Mouse (Mus musculus) ES-Bruce4 (cell line): ENCODE data around the gene RPS10-NUDT3. TPM values are rescaled to one million over a fixed set of nuclear protein-coding genes. Genes with fewer than 3 reads are reported as not detected.

Experiments
- H3K27ac ChIP-seq: 2 replicates; pipeline ENCODE4 v1.5.1; 2012; ENCODE audit warnings: low read length, inconsistent platforms; ENCODE audit not compliant: insufficient read depth
- H3K27me3 ChIP-seq: 2 replicates; pipeline ENCODE4 v1.6.1; 2012; ENCODE audit warnings: mild to moderate bottlenecking, low read length, inconsistent platforms; ENCODE audit not compliant: control insufficient read depth, poor library complexity, insufficient read depth, severe bottlenecking
- H3K36me3 ChIP-seq: 2 replicates; pipeline ENCODE4 v1.6.1; 2012; ENCODE audit warnings: inconsistent platforms, mild to moderate bottlenecking, low read length, moderate library complexity; ENCODE audit not compliant: control insufficient read depth, poor library complexity, insufficient read depth, severe bottlenecking
- H3K4me1 ChIP-seq: one replicate; pipeline ENCODE4 v1.8.1; 2011; ENCODE audit warnings: low read length; ENCODE audit not compliant: control insufficient read depth, insufficient read depth
- H3K4me3 ChIP-seq: 2 replicates; pipeline ENCODE4 v1.5.1; 2011; ENCODE audit warnings: low read depth, mild to moderate bottlenecking, low read length
- H3K9ac ChIP-seq: 2 replicates; pipeline ENCODE4 v1.6.1; 2012; ENCODE audit warnings: low read depth, mild to moderate bottlenecking, inconsistent platforms; ENCODE audit not compliant: poor library complexity, severe bottlenecking
- H3K9me3 ChIP-seq: replicated peaks from 2 replicates; pipeline ENCODE4 v1.6.1; 2012; ENCODE audit warnings: mild to moderate bottlenecking, low read length, inconsistent platforms; ENCODE audit not compliant: control insufficient read depth, poor library complexity, insufficient read depth, severe bottlenecking
- CTCF ChIP-seq: IDR thresholded peaks from one replicate; pipeline ENCODE4 v1.8.1; 2011; ENCODE audit warnings: low read depth, low read length
- EP300 ChIP-seq: IDR thresholded peaks from 2 replicates; pipeline ENCODE4 v1.6.1; 2011; ENCODE audit warnings: low read depth, low read length; ENCODE audit not compliant: insufficient read depth
- POLR2A ChIP-seq: IDR thresholded peaks from one replicate; pipeline ENCODE4 v1.8.1; 2011; ENCODE audit warnings: low read length; ENCODE audit not compliant: insufficient read depth
- polyA plus RNA-seq: library from polyadenylated mRNA; stranded (reverse); fragments of >200 nt; gene quantifications from 2 replicates; pipeline ENCODE4 v1.2.4, GENCODE M21; 2011; ENCODE audit warnings: low read depth; ENCODE audit not compliant: missing spikeins, insufficient read depth, insufficient read length

Gene RPS10-NUDT3
- polyA plus RNA-seq, 1 experiment = not detected

DNA sequence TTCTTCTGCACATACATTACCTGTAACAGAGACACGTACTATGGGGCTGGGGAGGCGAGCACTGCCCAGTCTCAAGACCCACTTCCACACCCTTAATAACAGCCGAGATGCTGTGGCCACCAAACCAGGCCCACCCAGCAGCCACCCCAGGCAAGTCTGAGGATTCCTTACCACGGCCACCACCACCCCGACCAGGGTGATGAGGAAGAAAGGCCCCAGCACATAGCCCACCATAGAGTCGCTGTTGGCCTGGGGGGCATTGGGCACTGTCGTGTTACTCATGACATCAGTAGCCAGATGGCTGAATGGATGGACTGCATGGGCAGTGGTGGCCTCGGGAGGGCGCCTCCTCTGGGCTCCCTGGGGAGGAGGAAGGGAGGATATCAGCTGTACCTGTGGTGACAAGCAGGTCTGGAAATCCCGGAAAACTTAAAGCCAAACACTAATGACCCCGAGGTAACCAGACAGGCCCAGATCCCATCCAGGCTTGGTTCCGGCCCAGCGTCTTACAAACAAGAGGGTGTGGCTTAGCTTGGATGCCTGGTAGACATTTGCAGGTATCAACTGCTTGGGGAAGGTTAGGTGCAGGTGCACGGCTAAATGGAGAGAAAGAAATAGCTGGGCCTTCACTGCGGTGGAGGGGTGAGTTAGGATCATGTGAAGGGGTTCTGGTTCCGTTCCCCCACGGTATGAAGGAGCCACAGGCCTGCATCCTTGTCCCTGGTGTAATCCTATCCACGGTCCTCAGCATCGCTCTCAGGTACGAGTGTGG is 70.4 kb downstream of the RPS10-NUDT3 start:
- no peaks in the 10 kb centered on the region for H3K27me3 ChIP-seq
- peaks cover 18% of the 10 kb centered on the region for H3K36me3 ChIP-seq
- peak overlapping the region; percentile 78 for H3K4me3 ChIP-seq
- no peaks in the 10 kb centered on the region for H3K9me3 ChIP-seq
- peak overlapping the region; percentile 52 for H3K9ac ChIP-seq
- no peaks in the 10 kb centered on the region for H3K4me1 ChIP-seq
- H3K27ac ChIP-seq = peak overlapping the region; percentile 19
- TF ChIP-seq EP300 (no peak), CTCF (peak; percentile 45)

DNA sequence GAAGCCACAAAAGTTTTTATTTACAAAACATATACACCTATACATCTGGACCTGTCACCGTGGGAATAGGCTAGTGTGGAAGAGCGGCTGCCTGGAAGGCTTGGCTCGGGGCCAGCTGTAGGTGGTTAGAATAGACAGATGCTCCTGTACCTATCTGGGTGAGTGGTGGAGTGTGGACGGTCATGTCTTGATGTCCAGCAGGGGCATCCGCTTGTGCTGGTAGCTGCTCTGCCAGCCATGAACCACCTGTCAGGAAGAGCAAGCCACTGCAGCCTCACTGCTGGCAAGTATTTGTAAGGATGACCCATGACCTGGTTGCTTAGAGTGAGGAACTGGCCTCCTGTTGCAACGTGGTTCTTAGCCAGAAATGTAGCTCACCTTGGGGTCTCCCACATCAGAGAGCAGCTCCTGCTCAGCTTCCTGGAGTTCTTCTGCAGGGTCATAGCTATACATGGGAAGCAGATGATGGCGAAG is 71.2 kb downstream of the RPS10-NUDT3 start:
- H3K9me3 ChIP-seq = no peaks in the 10 kb centered on the region
- no peak overlapping the region for H3K9ac ChIP-seq
- H3K4me3 ChIP-seq = no peak overlapping the region
- no peak overlapping the region; the same call in 1 of the 2 replicates for H3K27ac ChIP-seq
- no peaks in the 10 kb centered on the region for H3K27me3 ChIP-seq
- TF ChIP-seq EP300 (no peak), POLR2A (no peak), CTCF (no peak)
- H3K36me3 ChIP-seq = peaks cover 18% of the 10 kb centered on the region
- H3K4me1 ChIP-seq = no peaks in the 10 kb centered on the region

DNA sequence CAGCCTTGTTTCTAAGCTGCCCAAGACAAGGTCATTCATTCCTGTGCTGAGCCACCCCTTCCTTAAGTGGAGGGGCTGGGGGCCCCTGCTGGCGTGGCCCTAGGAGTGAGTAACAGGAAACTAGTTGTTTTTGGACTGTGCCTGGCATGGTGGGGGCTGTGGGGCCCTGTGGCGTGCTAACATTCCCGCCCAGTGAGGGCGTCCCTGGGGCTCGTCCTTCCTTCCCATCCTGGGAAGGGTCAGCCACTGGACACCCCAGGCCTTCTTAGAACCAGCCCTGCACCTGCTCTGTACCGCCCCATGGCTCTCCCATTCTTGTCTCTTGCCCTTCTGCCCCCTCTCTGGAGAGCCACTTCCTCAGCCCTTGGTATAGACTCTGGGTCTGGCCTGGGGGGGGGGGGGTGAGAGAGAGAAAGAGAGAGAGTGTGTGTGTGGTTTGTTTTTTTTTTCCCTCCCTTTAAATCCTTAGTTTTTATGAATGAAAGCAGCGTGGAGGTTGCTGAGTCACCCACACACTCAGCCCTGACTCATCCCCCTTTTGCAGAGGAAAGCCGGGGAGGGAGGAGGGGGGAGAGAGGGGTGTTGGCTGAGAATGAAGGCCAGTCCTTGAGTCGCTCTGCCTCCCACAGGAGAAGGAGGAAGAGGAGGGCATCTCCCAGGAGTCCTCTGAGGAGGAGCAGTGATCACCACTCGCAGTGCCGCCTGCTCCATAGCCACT is 73.1 kb downstream of the RPS10-NUDT3 start:
- H3K4me3 ChIP-seq = no peak overlapping the region
- H3K4me1 ChIP-seq = no peaks in the 10 kb centered on the region
- no peaks in the 10 kb centered on the region for H3K27me3 ChIP-seq
- peaks cover 18% of the 10 kb centered on the region for H3K36me3 ChIP-seq
- H3K27ac ChIP-seq = peak overlapping the region; percentile 76
- H3K9ac ChIP-seq = peak overlapping the region; percentile 24; the same call in 1 of the 2 replicates
- TF ChIP-seq POLR2A (no peak), CTCF (no peak)
- no peaks in the 10 kb centered on the region for H3K9me3 ChIP-seq

DNA sequence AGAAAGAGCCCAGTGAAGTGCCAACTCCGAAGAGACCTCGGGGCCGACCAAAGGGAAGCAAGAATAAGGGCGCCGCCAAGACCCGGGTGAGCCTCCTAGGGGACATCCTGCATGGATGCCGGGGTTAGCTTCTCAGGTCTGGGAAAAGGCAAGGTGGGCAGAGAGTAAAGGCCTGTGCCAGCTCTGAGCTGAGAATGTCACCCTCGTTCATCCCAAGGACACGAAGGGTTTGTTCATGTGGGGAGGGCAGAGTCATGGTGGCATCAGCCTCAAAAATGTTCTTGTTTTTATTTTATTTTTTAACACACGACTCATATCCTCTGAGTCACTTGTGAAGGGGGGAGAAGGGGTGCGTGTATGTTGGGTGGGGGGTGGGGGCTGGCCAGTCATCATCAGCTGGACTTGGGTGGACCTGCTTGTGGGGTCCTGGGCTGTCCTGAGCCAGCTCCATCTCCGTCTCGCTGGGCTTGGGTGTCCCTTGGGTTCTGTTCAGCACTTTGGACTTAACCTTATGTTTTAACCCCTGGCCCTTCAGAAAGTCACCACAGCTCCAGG is 74.0 kb downstream of the RPS10-NUDT3 start:
- H3K36me3 ChIP-seq = peaks cover 18% of the 10 kb centered on the region
- H3K27me3 ChIP-seq = no peaks in the 10 kb centered on the region
- peak overlapping the region; percentile 76; the same call in 1 of the 2 replicates for H3K27ac ChIP-seq
- H3K9ac ChIP-seq = no peak overlapping the region
- no peaks in the 10 kb centered on the region for H3K9me3 ChIP-seq
- no peak overlapping the region for H3K4me3 ChIP-seq
- TF ChIP-seq CTCF (no peak), EP300 (no peak), POLR2A (no peak)
- no peaks in the 10 kb centered on the region for H3K4me1 ChIP-seq

DNA sequence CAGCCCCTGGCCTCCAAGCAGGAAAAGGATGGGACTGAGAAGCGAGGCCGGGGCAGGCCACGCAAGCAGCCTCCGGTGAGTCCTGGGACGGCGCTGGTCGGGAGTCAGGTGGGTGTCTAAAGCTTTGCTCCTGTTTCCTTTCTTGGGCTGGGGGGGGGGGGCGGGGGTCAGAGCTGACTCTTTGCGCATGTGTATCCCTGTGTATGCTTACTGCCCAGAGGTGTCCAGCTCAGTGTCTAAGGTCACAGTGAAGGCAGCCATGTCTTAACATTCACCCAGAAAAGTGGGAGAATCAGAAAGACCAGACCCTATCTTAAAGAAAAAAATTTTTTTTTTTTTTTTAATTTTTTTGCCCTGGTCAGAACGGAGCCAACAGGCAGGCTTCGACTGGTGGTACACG is 75.4 kb downstream of the RPS10-NUDT3 start:
- Histone ChIP-seq H3K4me3 (peak overlapping the region; percentile 58), H3K27me3 (no peaks in the 10 kb centered on the region), H3K9ac (peak overlapping the region; percentile 98), H3K36me3 (peaks cover 18% of the 10 kb centered on the region), H3K27ac (no peak overlapping the region), H3K4me1 (no peaks in the 10 kb centered on the region), H3K9me3 (no peaks in the 10 kb centered on the region)
- no peak for TF ChIP-seq CTCF

DNA sequence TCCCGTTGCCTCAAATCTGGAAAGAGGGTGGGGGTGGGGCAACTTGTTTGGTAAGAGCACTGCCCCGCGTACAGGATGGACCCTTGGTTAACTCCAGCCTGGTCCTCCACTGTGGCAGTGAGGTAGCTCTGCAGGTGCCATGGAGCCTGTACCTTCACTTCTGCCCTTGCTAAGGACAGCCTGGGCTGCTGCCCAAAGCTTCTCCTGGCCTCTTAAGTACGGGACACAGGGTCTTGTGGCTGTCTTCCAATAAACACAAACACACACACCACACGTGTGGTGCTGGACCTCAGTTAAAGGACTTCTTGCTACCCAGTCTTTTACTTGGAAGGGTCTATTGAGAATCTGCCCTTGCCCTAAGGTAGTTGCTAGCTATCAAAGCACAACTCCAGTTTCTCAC is 76.2 kb downstream of the RPS10-NUDT3 start:
- Histone ChIP-seq H3K9ac (peak overlapping the region; percentile 98), H3K4me3 (peak overlapping the region; percentile 58), H3K27me3 (no peaks in the 10 kb centered on the region), H3K9me3 (no peaks in the 10 kb centered on the region), H3K4me1 (no peaks in the 10 kb centered on the region), H3K27ac (no peak overlapping the region; the same call in 1 of the 2 replicates), H3K36me3 (peaks cover 18% of the 10 kb centered on the region)
- TF ChIP-seq CTCF (no peak), POLR2A (no peak), EP300 (no peak)
